10 mouse cellular contexts compared by ENCODE assay signal in genomic region chr1:72875708-72876107, GRCm38 (mm10). TPM values are rescaled to one million over a fixed set of nuclear protein-coding genes. Genes with fewer than 3 reads are reported as not detected.
DNase-seq lines count a peak whose midpoint lies in the region; ATAC-seq lines count a peak whose summit lies in the region.
"Had no signal": no experiment of that assay in that cellular context is flagged by ENCODE, and none has a peak within 500 bp of the region (broad histone marks: within the 10 kb centered on the region; RNA-seq: fewer than 3 reads in every experiment).

No protein-coding gene starts in this region.

- H3K36me3 ChIP-seq in heart, embryonic 15.5 days: no peaks in the 10 kb centered on the region
- no peaks in the 10 kb centered on the region for H3K36me3 ChIP-seq in embryonic facial prominence, embryonic 12.5 days
- H3K36me3 ChIP-seq in forebrain, embryonic 13.5 days (ENCODE audit: poor library complexity, severe bottlenecking): no peaks in the 10 kb centered on the region
- no peaks in the 10 kb centered on the region for H3K36me3 ChIP-seq in midbrain, embryonic 10.5 days
- H3K36me3 ChIP-seq in intestine, embryonic 16.5 days (ENCODE audit: control insufficient read depth, insufficient read depth, low read length): no peaks in the 10 kb centered on the region

- 0 out of 2 replicates have a peak, but pooled peaks cover 5% of the 10 kb centered on the region for H3K27me3 ChIP-seq in heart, embryonic 15.5 days
- no peaks in the 10 kb centered on the region for H3K27me3 ChIP-seq in embryonic facial prominence, embryonic 12.5 days
- 0 out of 2 replicates have a peak, but pooled peaks cover 3% of the 10 kb centered on the region for H3K27me3 ChIP-seq in forebrain, embryonic 13.5 days
- peaks cover 67% of the 10 kb centered on the region for H3K27me3 ChIP-seq in midbrain, embryonic 10.5 days (ENCODE audit: low read depth, poor library complexity, severe bottlenecking)
- no peaks in the 10 kb centered on the region; the same call in 1 of the 2 replicates for H3K27me3 ChIP-seq in intestine, embryonic 16.5 days (replicated peaks; ENCODE audit: control insufficient read depth, insufficient read depth, low read length)

- no peaks in the 10 kb centered on the region for H3K9me3 ChIP-seq in heart, embryonic 15.5 days (replicated peaks)
- H3K9me3 ChIP-seq in embryonic facial prominence, embryonic 12.5 days: no peaks in the 10 kb centered on the region
- H3K9me3 ChIP-seq in forebrain, embryonic 13.5 days (replicated peaks): no peaks in the 10 kb centered on the region
- H3K9me3 ChIP-seq in midbrain, embryonic 10.5 days (replicated peaks): no peaks in the 10 kb centered on the region
- no peaks in the 10 kb centered on the region for H3K9me3 ChIP-seq in intestine, embryonic 16.5 days (ENCODE audit: control insufficient read depth, low read length)

- no peak for DNase-seq in heart, postnatal 14 days
- no peak for DNase-seq in midbrain, embryonic 10.5 days (ENCODE audit: low spot score)
- no peak for DNase-seq in frontal cortex, adult 2 months (ENCODE audit: extremely low spot score in 1 of 2, low spot score in 1 of 2)
- no peak for DNase-seq in embryo, embryonic 10.5 days (ENCODE audit: low spot score)
- DNase-seq: gastrocnemius, postnatal 25 days had no signal

- no peak overlapping the region for H3K4me3 ChIP-seq in heart, embryonic 15.5 days
- H3K4me3 ChIP-seq in embryonic facial prominence, embryonic 12.5 days: peak overlapping the region; percentile 72; the same call in 1 of the 2 replicates
- no peak overlapping the region for H3K4me3 ChIP-seq in forebrain, embryonic 13.5 days
- H3K4me3 ChIP-seq in midbrain, embryonic 10.5 days: peak overlapping the region; percentile 77
- no peak overlapping the region for H3K4me3 ChIP-seq in intestine, embryonic 16.5 days (ENCODE audit: low read length)

- ATAC-seq in heart, embryonic 15.5 days (replicated peaks; ENCODE audit: insufficient number of reproducible peaks, insufficient read depth, low FRiP score, low read depth): no peak
- no peak for ATAC-seq in embryonic facial prominence, embryonic 12.5 days (ENCODE audit: insufficient number of reproducible peaks, insufficient read depth, low FRiP score, low TSS enrichment)
- ATAC-seq in forebrain, embryonic 13.5 days: no peak
- ATAC-seq in intestine, embryonic 16.5 days: no peak

- 23% methylated on average over 3 of the region's 3 CpGs for whole genome bisulfite sequencing in heart, embryonic 15.5 days
- 2% methylated on average over 3 of the region's 3 CpGs for WGBS in embryonic facial prominence, embryonic 12.5 days
- 3% methylated on average over 3 of the region's 3 CpGs for WGBS in forebrain, embryonic 13.5 days
- 9% methylated on average over 3 of the region's 3 CpGs for WGBS in midbrain, embryonic 10.5 days
- WGBS in intestine, embryonic 16.5 days: 13% methylated on average over 3 of the region's 3 CpGs

- no peak overlapping the region for H3K9ac ChIP-seq in heart, embryonic 15.5 days
- no peak overlapping the region for H3K9ac ChIP-seq in embryonic facial prominence, embryonic 12.5 days
- H3K9ac ChIP-seq in forebrain, embryonic 13.5 days: no peak overlapping the region
- no peak overlapping the region for H3K9ac ChIP-seq in intestine, embryonic 16.5 days (ENCODE audit: low read depth, low read length)

- intact Hi-C loops in heart, postnatal 14 days (cut with DNase I): loop anchor here (5.0 to 10.0 kb wide), 5 partner anchors 67 to 639 kb away; no protein-coding TSS in a partner anchor

- H3K4me2 ChIP-seq in heart, embryonic 15.5 days: peak overlapping the region; percentile 95
- peak overlapping the region; percentile 77 for H3K4me2 ChIP-seq in embryonic facial prominence, embryonic 12.5 days (replicated peaks)
- H3K4me2 ChIP-seq in forebrain, embryonic 13.5 days: peak overlapping the region; percentile 90
- H3K4me2 ChIP-seq in intestine, embryonic 16.5 days (ENCODE audit: low read depth, low read length): no peak overlapping the region

- H3K4me1 ChIP-seq in heart, embryonic 15.5 days (replicated peaks): peaks cover 57% of the 10 kb centered on the region
- peaks cover 27% of the 10 kb centered on the region; the same call in 1 of the 2 replicates for H3K4me1 ChIP-seq in embryonic facial prominence, embryonic 12.5 days
- peaks cover 47% of the 10 kb centered on the region for H3K4me1 ChIP-seq in forebrain, embryonic 13.5 days
- peaks cover 71% of the 10 kb centered on the region for H3K4me1 ChIP-seq in midbrain, embryonic 10.5 days
- H3K4me1 ChIP-seq in intestine, embryonic 16.5 days (ENCODE audit: control insufficient read depth, insufficient read depth, low read length): peaks cover 26% of the 10 kb centered on the region

- no peak overlapping the region for H3K27ac ChIP-seq in heart, embryonic 15.5 days
- H3K27ac ChIP-seq in embryonic facial prominence, embryonic 12.5 days: peak overlapping the region; percentile 95; the same call in 1 of the 2 replicates
- no peak overlapping the region for H3K27ac ChIP-seq in forebrain, embryonic 13.5 days
- peak overlapping the region; percentile 93 for H3K27ac ChIP-seq in midbrain, embryonic 10.5 days (replicated peaks)
- no peak overlapping the region for H3K27ac ChIP-seq in intestine, embryonic 16.5 days (ENCODE audit: low read length)
- H3K27ac ChIP-seq: macrophage had no signal

RNA-seq across cellular contexts. Expression of gene Igfbp5, which starts 1.0 kb away (rescaled TPM):
- 79.0 and 101 TPM in 2 replicates for polyA plus RNA-seq in heart, embryonic 15.5 days (2015; fragmentation: Nextera tagmentation; extraction: Ambion mirVana)
- 100 to 1,000 TPM; 139 to 161 TPM for total RNA-seq in heart, postnatal 14 days (2021)
- 142 and 150 TPM in 2 replicates for polyA plus RNA-seq in embryonic facial prominence, embryonic 12.5 days (2016; fragmentation: Nextera tagmentation; extraction: Ambion mirVana)
- polyA plus RNA-seq in forebrain, embryonic 13.5 days (2015; fragmentation: Nextera tagmentation; extraction: Ambion mirVana): 20.9 and 30.9 TPM in 2 replicates
- 48.2 and 49.9 TPM in 2 replicates for polyA plus RNA-seq in midbrain, embryonic 10.5 days (2016; fragmentation: Nextera tagmentation; extraction: Ambion mirVana)
- polyA plus RNA-seq in frontal cortex, adult 2 months (2012; rRNA removed): 71.4 and 75.5 TPM in 2 replicates
- 25.7 and 27.8 TPM in 2 replicates for polyA plus RNA-seq in intestine, embryonic 16.5 days (2015; fragmentation: Nextera tagmentation; extraction: Ambion mirVana)

RNA-seq across cellular contexts. Expression of gene Igfbp2, which starts 51.4 kb away (rescaled TPM):
- polyA plus RNA-seq in heart, embryonic 15.5 days (2015; fragmentation: Nextera tagmentation; extraction: Ambion mirVana): 44.4 and 85.9 TPM in 2 replicates
- 1 to 10 TPM; 1.1 to 1.3 TPM for total RNA-seq in heart, postnatal 14 days (2021)
- 429 and 434 TPM in 2 replicates for polyA plus RNA-seq in embryonic facial prominence, embryonic 12.5 days (2016; fragmentation: Nextera tagmentation; extraction: Ambion mirVana)
- polyA plus RNA-seq in forebrain, embryonic 13.5 days (2015; fragmentation: Nextera tagmentation; extraction: Ambion mirVana): 319 and 349 TPM in 2 replicates
- 585 and 600 TPM in 2 replicates for polyA plus RNA-seq in midbrain, embryonic 10.5 days (2016; fragmentation: Nextera tagmentation; extraction: Ambion mirVana)
- polyA plus RNA-seq in frontal cortex, adult 2 months (2012; rRNA removed): 122 and 133 TPM in 2 replicates
- 127 and 139 TPM in 2 replicates for polyA plus RNA-seq in intestine, embryonic 16.5 days (2015; fragmentation: Nextera tagmentation; extraction: Ambion mirVana)
- polyA plus RNA-seq: macrophage had no signal

Comparison
In these comparisons a context has a peak if more than half of its experiments do, and no peak if none do; other contexts are left out.
1. H3K27ac ChIP-seq: peak in embryonic facial prominence, embryonic 12.5 days (single experiment) and midbrain, embryonic 10.5 days (single experiment); none in heart, embryonic 15.5 days (single experiment), forebrain, embryonic 13.5 days (single experiment) and intestine, embryonic 16.5 days (single experiment).
2. H3K4me3 ChIP-seq: peak in embryonic facial prominence, embryonic 12.5 days (single experiment) and midbrain, embryonic 10.5 days (single experiment); none in heart, embryonic 15.5 days (single experiment), forebrain, embryonic 13.5 days (single experiment) and intestine, embryonic 16.5 days (single experiment).